Mouse (Mus musculus) ES-Bruce4 (cell line): Measurements from ENCODE around the gene Gsta2.

Experiments used
- CTCF ChIP-seq: IDR thresholded peaks from one replicate; pipeline ENCODE4 v1.8.1; 2011; ENCODE audit warnings: low read depth, low read length
- POLR2A ChIP-seq: IDR thresholded peaks from one replicate; pipeline ENCODE4 v1.8.1; 2011; ENCODE audit warnings: low read length; ENCODE audit not compliant: insufficient read depth

DNA sequence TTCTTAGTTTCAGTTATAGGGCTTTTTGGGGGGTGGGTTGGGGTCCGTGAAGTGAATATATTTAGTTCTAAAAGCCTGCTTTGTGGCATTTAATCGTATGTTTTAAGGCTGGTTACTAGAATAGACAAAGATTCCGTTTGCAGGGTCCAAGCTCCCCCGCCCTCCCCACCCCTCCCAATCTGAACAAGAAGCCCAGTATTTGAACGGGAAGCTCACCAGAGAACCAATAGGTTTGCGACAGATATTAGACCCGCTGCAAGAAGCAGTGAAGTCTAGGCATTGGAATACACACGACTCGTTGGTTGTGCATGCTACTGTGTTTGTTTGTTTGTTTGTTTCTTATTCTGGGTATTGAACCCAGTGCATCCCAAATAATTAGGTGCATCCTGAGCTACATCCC is 40.9 kb upstream of the Gsta2 start:
- TF ChIP-seq POLR2A (no peak), CTCF (no peak)
